Mouse (Mus musculus) B cell, adult (primary cell): ENCODE measurements around the gene Gnpat. TPM values are rescaled to one million over a fixed set of nuclear protein-coding genes. Genes with fewer than 3 reads are reported as not detected.

ENCODE experiments used
- total RNA-seq: library from RNA; stranded (reverse); gene quantifications from 4 replicates; pipeline ENCODE4 v1.2.4, GENCODE M21; 2023; ENCODE audit not compliant: inconsistent age

Gnpat gene
- total RNA-seq: 60.0 to 72.1 TPM (median 68.0 TPM) in 4 replicates

GRCm38 (mm10) chr8:124862321-124863162 is at the start of gene Gnpat, which contains the start of gene 2810004N23Rik:
TSS of gene Gnpat (plus strand) at chr8:124863033.
TSS of gene 2810004N23Rik (minus strand) at chr8:124863120.

GRCm38 (mm10) chr8:124897386-124898250 is 34.8 kb downstream of the Gnpat start, which contains the start of the genes Exoc8 and Sprtn:
TSS of gene Exoc8 (minus strand) at chr8:124897705.
TSS of gene Sprtn (plus strand) at chr8:124897886.

Other genes with a start within 250 kb of the Gnpat start
- 7.5 to 8.9 TPM (median 7.7 TPM) in 4 replicates for gene 2310022B05Rik, start 199.7 kb upstream of the Gnpat start, total RNA-seq
- gene Ttc13, start 141.1 kb upstream of the Gnpat start, total RNA-seq: 75.2 to 95.7 TPM (median 85.1 TPM) in 4 replicates
- 16.4 to 23.9 TPM (median 21.8 TPM) in 4 replicates for gene Arv1, start 140.9 kb upstream of the Gnpat start, total RNA-seq
- gene Fam89a, start 111.2 kb upstream of the Gnpat start, total RNA-seq: 0.39 to 0.67 TPM (median 0.51 TPM) in 3 of 4 replicates, not detected in the other
- not detected in 4 replicates for gene Trim67, start 69.9 kb upstream of the Gnpat start, total RNA-seq
- 24.0 to 26.7 TPM (median 24.1 TPM) in 4 replicates for gene 2810004N23Rik, start 87 bp downstream of the Gnpat start, total RNA-seq
- 11.3 to 14.1 TPM (median 12.0 TPM) in 4 replicates for gene Exoc8, start 34.7 kb downstream of the Gnpat start, total RNA-seq
- gene Sprtn, start 34.9 kb downstream of the Gnpat start, total RNA-seq: 30.1 to 31.9 TPM (median 31.0 TPM) in 4 replicates
- gene Egln1, start 86.3 kb downstream of the Gnpat start, total RNA-seq: 15.0 to 17.8 TPM (median 17.5 TPM) in 4 replicates
- 40.5 to 47.0 TPM (median 45.0 TPM) in 4 replicates for gene Tsnax, start 150.0 kb downstream of the Gnpat start, total RNA-seq
- gene Disc1, start 191.2 kb downstream of the Gnpat start, total RNA-seq: 3.0 to 3.2 TPM (median 3.2 TPM) in 4 replicates